Mouse (Mus musculus) left cerebral cortex, adult 8-10 months (tissue): ENCODE data around the gene Grid1. TPM values are rescaled to one million over a fixed set of nuclear protein-coding genes. Genes with fewer than 3 reads are reported as not detected.

Experiments used
- DNase-seq, 2 experiments: peaks; one replicate each; pipeline ENCODE4 v3.0.0; 2022; ENCODE audit warnings: low spot score in 2 of 2
- total RNA-seq, 4 experiments: library from RNA; stranded (reverse); gene quantifications; 2 replicates each; pipeline ENCODE4 v1.2.4; 2022

Gene Grid1
- total RNA-seq, 4 experiments from 2014 or later: 50.4 to 57.7 (median 53.6) TPM

GRCm38 (mm10) chr14:35107596-35107995 is 287.7 kb downstream of the Grid1 start:
- no peak for DNase-seq

- no peak for DNase-seq
Measured at GRCm38 (mm10) chr14:35110928-35111327, 291.0 kb downstream of the Grid1 start.

- no peak for DNase-seq
Measured at GRCm38 (mm10) chr14:35112327-35113275, 292.7 kb downstream of the Grid1 start.

- no peak for DNase-seq
Measured at GRCm38 (mm10) chr14:35113276-35113645, 293.4 kb downstream of the Grid1 start.

- no peak for DNase-seq
Measured at GRCm38 (mm10) chr14:35115913-35116312, 296.0 kb downstream of the Grid1 start.

- DNase-seq: no peak
Measured at GRCm38 (mm10) chr14:35120089-35120488, 300.2 kb downstream of the Grid1 start.

- DNase-seq: no peak
Measured at GRCm38 (mm10) chr14:35120905-35121304, 301.0 kb downstream of the Grid1 start.

GRCm38 (mm10) chr14:35122111-35122510 is 302.2 kb downstream of the Grid1 start:
- peak in 1 of 2 experiments; percentile 73 for DNase-seq

GRCm38 (mm10) chr14:35123260-35123875 is 303.5 kb downstream of the Grid1 start:
- DNase-seq: no peak

- DNase-seq: no peak
Measured at GRCm38 (mm10) chr14:35127616-35128015, 307.7 kb downstream of the Grid1 start.

GRCm38 (mm10) chr14:35135056-35135455 is 315.1 kb downstream of the Grid1 start:
- DNase-seq: no peak

- DNase-seq: no peak
Measured at GRCm38 (mm10) chr14:35138069-35138468, 318.2 kb downstream of the Grid1 start.

- DNase-seq: no peak
Measured at GRCm38 (mm10) chr14:35139824-35140223, 319.9 kb downstream of the Grid1 start.

GRCm38 (mm10) chr14:35152450-35152849 is 332.5 kb downstream of the Grid1 start:
- DNase-seq: peak in 1 of 2 experiments; percentile 29

- DNase-seq: peak in 1 of 2 experiments; percentile 44
Measured at GRCm38 (mm10) chr14:35153701-35154277, 333.9 kb downstream of the Grid1 start.

GRCm38 (mm10) chr14:35154364-35154763 is 334.5 kb downstream of the Grid1 start:
- no peak for DNase-seq

GRCm38 (mm10) chr14:35157069-35157655 is 337.3 kb downstream of the Grid1 start:
- no peak for DNase-seq

- no peak for DNase-seq
Measured at GRCm38 (mm10) chr14:35159296-35159695, 339.4 kb downstream of the Grid1 start.

- DNase-seq: no peak
Measured at GRCm38 (mm10) chr14:35167451-35167850, 347.5 kb downstream of the Grid1 start.

- no peak for DNase-seq
Measured at GRCm38 (mm10) chr14:35173861-35174260, 354.0 kb downstream of the Grid1 start.

- DNase-seq: no peak
Measured at GRCm38 (mm10) chr14:35176021-35176420, 356.1 kb downstream of the Grid1 start.

GRCm38 (mm10) chr14:35179076-35179475 is 359.2 kb downstream of the Grid1 start:
- no peak for DNase-seq
